Mouse (Mus musculus) limb, embryonic 14.5 days (tissue): ENCODE results near the gene Fgf7. TPM values are rescaled to one million over a fixed set of nuclear protein-coding genes. Genes with fewer than 3 reads are reported as not detected.

Experiments used
- ATAC-seq: fragments of 200-750 bp; cut with Nextera tagmentation; 2 replicates; pipeline ENCODE4 v1.8.0; 2017; ENCODE audit warnings: low read depth, moderate number of reproducible peaks, moderate TSS enrichment; ENCODE audit not compliant: low FRiP score
- DNase-seq: peaks from one replicate; pipeline ENCODE4 v3.0.0-alpha.2; 2015; ENCODE audit warnings: low spot score
- H3K27ac ChIP-seq: fragments of 300-500 bp; sonication (generic); replicated peaks from 2 replicates; pipeline ENCODE4 v1.5.1; 2014; ENCODE audit warnings: low read depth, mild to moderate bottlenecking, low read length, moderate library complexity, mixed read lengths
- H3K27me3 ChIP-seq: fragments of 300-500 bp; sonication (generic); 2 replicates; pipeline ENCODE4 v1.6.1; 2014; ENCODE audit warnings: low read length, mixed read lengths; ENCODE audit not compliant: control insufficient read depth, insufficient read depth
- H3K36me3 ChIP-seq: fragments of 300-500 bp; sonication (generic); 2 replicates; pipeline ENCODE4 v1.6.1; 2014; ENCODE audit warnings: mild to moderate bottlenecking, low read length, moderate library complexity, mixed read lengths; ENCODE audit not compliant: control insufficient read depth, insufficient read depth
- H3K4me1 ChIP-seq: fragments of 300-500 bp; sonication (generic); 2 replicates; pipeline ENCODE4 v1.6.1; 2014; ENCODE audit warnings: antibody characterized with exemption, low read length, mixed read lengths; ENCODE audit not compliant: control insufficient read depth, insufficient read depth
- H3K4me2 ChIP-seq: fragments of 300-500 bp; sonication (generic); replicated peaks from 2 replicates; pipeline ENCODE4 v1.6.1; 2014; ENCODE audit warnings: low read depth, mild to moderate bottlenecking, low read length, moderate library complexity; ENCODE audit not compliant: severe bottlenecking
- H3K4me3 ChIP-seq: fragments of 300-500 bp; sonication (generic); replicated peaks from 2 replicates; pipeline ENCODE4 v1.5.1; 2014; ENCODE audit warnings: low read length
- H3K9ac ChIP-seq: fragments of 300-500 bp; sonication (generic); 2 replicates; pipeline ENCODE4 v1.6.1; 2014; ENCODE audit warnings: mild to moderate bottlenecking, low read depth, low read length, moderate library complexity; ENCODE audit not compliant: severe bottlenecking
- H3K9me3 ChIP-seq: fragments of 300-500 bp; sonication (generic); 2 replicates; pipeline ENCODE4 v1.6.1; 2016; ENCODE audit warnings: low read length; ENCODE audit not compliant: control insufficient read depth
- POLR2A ChIP-seq: fragments of 200-500 bp; IDR thresholded peaks from 2 replicates; pipeline ENCODE4 v1.8.0; 2012; ENCODE audit warnings: inconsistent platforms, mild to moderate bottlenecking, moderate library complexity, borderline replicate concordance; ENCODE audit not compliant: insufficient read depth, insufficient read length; ENCODE audit errors: extremely low read depth
- WGBS: fragments of 180-500 bp; shearing (Covaris S2); extraction: QIAGEN DNeasy Blood & Tissue Kit; methylation state at CpG from one replicate; pipeline ENCODE4 v1.1.7; 2014; 5-methylcytosine and 5-hydroxymethylcytosine counted together
- polyA plus RNA-seq, 2 experiments: library from polyadenylated mRNA; depleted of rRNA in 1 of 2; stranded (reverse) in 1 of 2; unstranded in 1 of 2; fragments of >200 nt; fragmentation: Nextera tagmentation in 1 of 2; extraction: Ambion mirVana in 1 of 2; gene quantifications; 2 replicates each; pipeline versions ENCODE4 v1.2.1 to v1.2.3; 2012 to 2014

The Fgf7 gene
- polyA plus RNA-seq, 2 experiments: 13.2 to 15.7 TPM

GRCm38 (mm10) chr2:126094616-126095015 is 60.2 kb downstream of the Fgf7 start:
- no peaks in the 10 kb centered on the region for H3K27me3 ChIP-seq
- H3K4me1 ChIP-seq: 0 out of 2 replicates have a peak, but pooled peaks cover 8% of the 10 kb centered on the region
- no peak overlapping the region for H3K4me3 ChIP-seq
- no peaks in the 10 kb centered on the region for H3K9me3 ChIP-seq
- 32% methylated on average over 4 of the region's 4 CpGs for WGBS
- no peak overlapping the region for H3K4me2 ChIP-seq
- TF ChIP-seq POLR2A: no peak
- no peak overlapping the region for H3K9ac ChIP-seq
- H3K27ac ChIP-seq: no peak overlapping the region
- ATAC-seq (no peak), DNase-seq (peak; percentile 18)
- no peaks in the 10 kb centered on the region for H3K36me3 ChIP-seq

Other genes starting within 250 kb of the Fgf7 start
- gene Galk2, start 175.5 kb upstream of the Fgf7 start, polyA plus RNA-seq (2012; rRNA removed): 29.2 and 30.5 TPM in 2 replicates
- gene Galk2, start 175.5 kb upstream of the Fgf7 start, polyA plus RNA-seq (2014; fragmentation: Nextera tagmentation; extraction: Ambion mirVana): 40.8 and 43.4 TPM in 2 replicates
- gene Cops2, start 175.5 kb upstream of the Fgf7 start, polyA plus RNA-seq (2012; rRNA removed): 49.0 and 75.1 TPM in 2 replicates
- 85.4 and 86.7 TPM in 2 replicates for gene Cops2, start 175.5 kb upstream of the Fgf7 start, polyA plus RNA-seq (2014; fragmentation: Nextera tagmentation; extraction: Ambion mirVana)
- gene Fam227b, start 117.3 kb downstream of the Fgf7 start, polyA plus RNA-seq (2012; rRNA removed): not detected in 2 replicates
- not detected in 2 replicates for gene Fam227b, start 117.3 kb downstream of the Fgf7 start, polyA plus RNA-seq (2014; fragmentation: Nextera tagmentation; extraction: Ambion mirVana)
- 11.9 and 18.9 TPM in 2 replicates for gene Dtwd1, start 117.5 kb downstream of the Fgf7 start, polyA plus RNA-seq (2012; rRNA removed)
- gene Dtwd1, start 117.5 kb downstream of the Fgf7 start, polyA plus RNA-seq (2014; fragmentation: Nextera tagmentation; extraction: Ambion mirVana): 27.6 and 30.2 TPM in 2 replicates
- not detected in 2 replicates for gene Gm17555, start 180.4 kb downstream of the Fgf7 start, polyA plus RNA-seq (2012; rRNA removed)
- gene Gm17555, start 180.4 kb downstream of the Fgf7 start, polyA plus RNA-seq (2014; fragmentation: Nextera tagmentation; extraction: Ambion mirVana): not detected in 2 replicates